Mouse (Mus musculus) gastrocnemius, adult 18-20 months (tissue): ENCODE data around the gene Rab40c. TPM values are rescaled to one million over a fixed set of nuclear protein-coding genes. Genes with fewer than 3 reads are reported as not detected.

Experiments used
- DNase-seq: peaks from one replicate; pipeline ENCODE4 v3.0.0; 2021; ENCODE audit warnings: low spot score
- total RNA-seq, 2 experiments: library from RNA; stranded (reverse); gene quantifications; 2 replicates each; pipeline ENCODE4 v1.2.3; 2021

The Rab40c gene
- total RNA-seq, 2 experiments from 2014 or later, result 7.6 to 11.1 TPM

- DNase-seq, result no peak
Measured at GRCm38 (mm10) chr17:25946891-25947290, 27.4 kb upstream of the Rab40c start.

GRCm38 (mm10) chr17:25946349-25946748, 26.8 kb upstream of the Rab40c start:
- DNase-seq, result no peak

- DNase-seq, result no peak
Measured at GRCm38 (mm10) chr17:25945517-25946155, 26.1 kb upstream of the Rab40c start.

- DNase-seq, result no peak
Measured at GRCm38 (mm10) chr17:25944366-25945163, 25.0 kb upstream of the Rab40c start, which contains the start of the genes Pigq and Nhlrc4. TSS of gene Pigq (minus strand) at chr17:25944936. TSS of gene Nhlrc4 (minus strand) at chr17:25944961.

GRCm38 (mm10) chr17:25943769-25944168, 24.2 kb upstream of the Rab40c start:
- DNase-seq, result no peak

GRCm38 (mm10) chr17:25943221-25943620, 23.7 kb upstream of the Rab40c start:
- no peak for DNase-seq

- DNase-seq, result no peak
Measured at GRCm38 (mm10) chr17:25942597-25943151, 23.1 kb upstream of the Rab40c start.

DNA sequence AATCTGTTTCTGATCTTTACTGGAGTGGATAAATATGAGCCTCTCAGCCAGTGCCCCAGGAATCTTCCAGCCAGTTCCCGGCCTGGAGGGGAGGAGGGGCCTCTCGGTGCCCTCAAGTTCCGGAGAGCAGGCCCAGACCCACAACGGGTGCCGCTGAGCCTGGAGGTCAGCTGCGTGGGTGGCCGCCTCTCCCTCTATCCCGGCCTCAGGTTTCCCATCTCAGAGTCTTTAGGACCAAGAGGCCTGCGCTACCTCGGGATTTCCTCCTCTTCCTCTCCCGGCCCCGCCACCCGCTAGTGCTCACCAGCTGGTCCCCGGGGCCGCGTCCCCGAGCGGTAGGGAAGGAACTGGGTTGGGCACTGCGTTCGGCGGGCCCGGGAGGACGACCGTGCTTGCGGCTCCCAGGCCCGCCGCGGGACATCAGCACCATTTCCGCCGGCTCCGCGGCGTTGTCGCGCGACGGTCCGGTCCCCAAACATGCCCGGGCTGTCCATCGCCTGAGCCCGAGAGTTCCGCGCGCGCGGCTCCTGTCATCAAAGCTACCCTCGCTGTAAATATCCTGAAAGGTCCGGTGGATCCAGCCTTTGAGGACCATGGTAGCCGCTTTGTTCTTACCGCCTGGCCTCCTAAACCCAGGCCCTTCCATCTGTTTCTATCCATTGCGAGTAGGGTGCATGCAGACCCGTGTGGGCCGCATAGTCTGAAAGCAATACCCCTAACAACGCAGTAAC, 22.1 kb upstream of the Rab40c start:
- DNase-seq, result peak; percentile 72

GRCm38 (mm10) chr17:25934526-25934925, 15.0 kb upstream of the Rab40c start:
- no peak for DNase-seq

- peak; percentile 84 for DNase-seq
Measured at GRCm38 (mm10) chr17:25925348-25925747, 5.8 kb upstream of the Rab40c start.

DNA sequence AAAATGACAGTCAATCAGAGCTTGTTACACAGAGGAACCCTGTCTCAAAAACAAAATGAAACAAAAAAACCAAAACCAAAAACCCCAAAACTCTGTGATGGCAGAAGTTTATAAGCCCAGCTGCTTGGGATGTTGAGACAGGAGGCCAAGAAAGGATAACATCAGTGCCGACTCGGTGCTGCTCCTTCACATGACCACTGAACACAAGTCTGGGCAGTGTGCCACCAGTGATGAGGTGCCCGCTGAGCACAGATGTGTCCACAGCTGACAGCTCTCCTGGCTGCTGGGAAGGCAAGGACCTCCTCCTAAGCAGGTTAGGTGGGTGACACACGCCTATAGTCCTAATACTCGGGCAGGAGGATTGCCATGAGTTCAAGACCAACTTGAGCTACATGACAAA, 2.6 kb upstream of the Rab40c start:
- DNase-seq, result no peak

DNA sequence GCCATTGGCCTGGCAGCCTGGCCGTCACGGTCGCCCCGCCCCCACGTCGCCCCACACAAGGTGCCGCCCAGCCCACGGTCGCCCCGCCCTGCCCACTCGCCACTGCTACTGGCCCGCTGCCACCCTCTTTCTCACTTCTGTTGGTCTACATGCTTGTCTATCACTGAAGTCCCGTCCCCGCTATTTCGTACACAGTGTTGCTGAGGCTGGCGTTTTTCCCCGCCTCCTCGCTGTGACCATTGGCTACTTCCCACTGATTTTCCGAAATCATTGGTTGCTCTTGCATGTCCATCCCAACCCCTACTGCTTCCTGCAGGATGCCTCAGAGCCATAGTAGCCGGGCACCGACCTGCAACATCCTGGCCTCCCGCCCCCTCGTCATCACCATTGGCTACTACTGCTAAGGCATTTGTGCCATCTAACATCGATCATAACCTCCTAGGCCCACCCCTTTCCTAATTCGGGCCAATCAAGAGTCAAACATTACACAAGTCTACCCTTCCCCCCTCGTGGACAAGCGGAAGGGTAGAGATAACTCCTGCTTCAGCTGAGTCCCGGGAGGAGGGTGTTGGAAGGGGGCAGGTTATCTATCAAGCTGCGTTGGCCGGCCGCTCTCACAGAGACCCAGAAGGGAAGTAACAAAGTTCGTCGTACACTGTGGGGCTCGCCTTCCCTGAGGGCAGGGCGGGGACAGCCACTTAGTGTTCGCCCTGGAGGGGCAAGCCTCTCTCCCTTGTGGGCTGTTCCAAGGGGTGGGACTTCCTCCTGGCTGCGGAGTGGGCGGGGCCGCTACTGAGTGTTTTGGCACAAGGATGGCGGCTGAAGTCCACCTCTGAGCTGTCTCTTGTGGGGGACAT, 487 bp upstream of the Rab40c start:
- peak; percentile 100 for DNase-seq

DNA sequence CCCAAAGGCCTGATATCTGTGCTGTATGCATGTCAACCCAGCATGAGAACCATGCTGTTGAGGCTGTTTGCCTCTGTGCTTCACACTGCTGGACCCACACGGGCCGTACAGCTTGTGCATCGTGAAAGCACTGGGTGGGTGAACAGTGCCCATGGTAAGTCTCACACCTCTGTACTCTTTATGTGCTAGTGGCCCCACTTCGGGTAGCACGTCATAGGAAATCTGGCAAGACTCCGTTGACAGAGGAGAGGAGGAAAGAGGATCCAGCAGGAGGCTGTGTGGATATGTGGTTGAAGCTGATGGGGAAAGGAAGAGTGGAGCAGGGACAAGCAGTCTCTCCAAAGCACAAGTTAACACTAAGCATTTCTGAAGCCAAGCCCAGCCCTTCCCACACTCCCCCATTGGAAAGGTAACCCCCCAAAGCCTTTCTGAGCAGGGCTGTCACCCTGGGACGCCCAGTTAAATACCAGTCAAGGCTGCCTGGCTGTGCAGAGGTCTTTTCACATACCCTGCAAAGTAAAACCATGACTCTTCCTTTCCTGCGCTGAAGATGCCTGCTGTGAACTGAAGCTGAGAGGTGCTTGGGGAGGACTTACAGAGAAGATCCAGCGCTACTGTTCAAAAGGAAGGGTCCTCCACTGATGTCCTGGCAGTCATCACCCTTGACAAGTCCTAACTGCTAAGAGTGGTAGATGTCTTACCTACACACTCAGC, 1.3 kb downstream of the Rab40c start:
- no peak for DNase-seq

- no peak for DNase-seq
Measured at GRCm38 (mm10) chr17:25916931-25917647, 2.4 kb downstream of the Rab40c start.

- no peak for DNase-seq
Measured at GRCm38 (mm10) chr17:25914295-25914694, 5.2 kb downstream of the Rab40c start.

- no peak for DNase-seq
Measured at GRCm38 (mm10) chr17:25913877-25914275, 5.7 kb downstream of the Rab40c start.

DNA sequence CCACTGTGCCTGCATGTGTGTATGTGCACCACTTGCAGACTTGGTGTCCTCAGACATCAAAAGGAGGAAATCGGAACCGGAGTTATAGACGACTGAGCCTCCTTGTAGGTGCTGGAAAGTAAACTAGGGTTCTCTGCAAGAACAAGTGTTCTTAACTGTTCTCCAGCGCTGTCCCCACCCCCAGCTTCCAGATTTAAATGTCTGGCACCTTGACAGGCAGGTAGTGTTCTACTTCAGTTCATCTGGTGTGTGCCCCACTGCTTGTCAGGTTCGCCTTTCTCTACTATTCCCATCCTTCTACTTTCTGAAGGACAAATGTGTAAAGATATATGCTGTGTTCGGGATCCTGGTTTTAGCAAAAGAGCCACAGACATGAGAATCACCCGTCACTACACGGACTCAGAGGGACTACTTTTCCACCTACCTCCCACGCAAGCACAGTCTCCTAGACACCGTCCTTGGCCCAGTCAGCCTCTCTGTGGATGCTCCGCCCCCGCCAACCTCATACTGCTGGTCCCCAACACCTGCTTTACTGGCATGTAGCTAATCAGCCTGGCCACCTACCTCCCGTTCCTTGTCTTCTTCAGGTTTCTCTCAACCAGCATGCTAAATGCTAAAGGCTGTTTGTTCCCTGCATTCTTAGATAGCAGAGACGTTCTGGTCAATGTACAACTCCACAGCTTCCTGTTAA, 6.2 kb downstream of the Rab40c start:
- no peak for DNase-seq

DNA sequence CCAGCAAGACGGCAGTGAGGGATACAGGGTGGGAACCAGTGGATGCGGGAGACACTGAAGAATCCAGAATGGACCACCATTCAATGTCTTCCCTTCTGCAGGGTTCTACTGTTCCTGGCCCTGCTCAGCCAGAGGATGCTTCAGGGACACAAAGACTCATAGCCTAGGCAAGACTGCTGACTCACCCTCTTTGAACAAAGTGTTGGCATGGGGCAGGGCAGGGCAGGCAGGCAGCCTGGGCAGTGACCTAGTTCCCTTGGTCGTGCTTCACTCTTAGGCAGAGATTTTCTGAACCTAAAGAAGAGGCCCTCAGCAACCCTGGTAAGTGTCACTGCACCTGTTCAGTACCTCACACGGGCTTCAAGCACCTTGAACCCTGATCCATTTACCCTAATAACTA, 7.7 kb downstream of the Rab40c start:
- peak; percentile 26 for DNase-seq

- DNase-seq, result no peak
Measured at GRCm38 (mm10) chr17:25907640-25908039, 11.9 kb downstream of the Rab40c start.
